Mouse (Mus musculus): ENCODE data around the gene Obscn.

DNA sequence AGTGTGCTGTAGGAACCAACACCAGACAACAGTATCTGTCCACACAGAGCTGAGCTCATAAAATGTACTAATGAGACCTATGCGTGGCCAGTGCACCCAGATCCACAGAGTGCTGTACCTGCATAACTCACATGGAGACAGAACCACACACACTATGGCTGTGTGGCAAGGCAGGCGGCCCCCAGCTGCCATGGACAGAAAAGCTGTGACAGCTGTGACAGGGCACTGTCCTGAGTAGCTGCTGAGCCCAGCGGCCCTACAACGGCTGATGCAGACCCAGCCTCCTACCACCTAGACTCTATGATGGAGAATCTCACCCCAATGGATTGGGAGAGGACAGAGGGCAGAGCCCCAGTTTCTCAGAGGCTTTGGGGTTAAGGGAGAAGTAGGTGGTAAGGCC lies 23.4 kb upstream of the Obscn start:
- TF ChIP-seq CTCF (IDR thresholded peaks at IDR 0.05; ENCODE audit: insufficient read depth, low read length): no peak
- no peak for TF ChIP-seq POLR2A (IDR thresholded peaks at IDR 0.05; ENCODE audit: borderline replicate concordance, extremely low read depth, low read depth, low read length)
